Mouse (Mus musculus): ENCODE results near the gene 1500009C09Rik. TPM values are rescaled to one million over a fixed set of nuclear protein-coding genes. Genes with fewer than 3 reads are reported as not detected.

The 1500009C09Rik gene
- polyA plus RNA-seq, 1 experiment from 2014 or later: not detected

Other genes with a start within 250 kb of the 1500009C09Rik start
- 26.7 and 27.5 TPM in 2 replicates for gene Desi1, start 218.5 kb upstream of the 1500009C09Rik start, polyA plus RNA-seq (2016; fragmentation: Nextera tagmentation; extraction: Ambion mirVana)
- 217 and 292 TPM in 2 replicates for gene Snu13, start 204.8 kb upstream of the 1500009C09Rik start, polyA plus RNA-seq (2016; fragmentation: Nextera tagmentation; extraction: Ambion mirVana)
- not detected in 2 replicates for gene 4930407I10Rik, start 193.2 kb upstream of the 1500009C09Rik start, polyA plus RNA-seq (2016; fragmentation: Nextera tagmentation; extraction: Ambion mirVana)
- gene Mei1, start 182.4 kb upstream of the 1500009C09Rik start, polyA plus RNA-seq (2016; fragmentation: Nextera tagmentation; extraction: Ambion mirVana): 0.05 TPM in 1 of 2 replicates, not detected in the other
- gene Ccdc134, start 124.5 kb upstream of the 1500009C09Rik start, polyA plus RNA-seq (2016; fragmentation: Nextera tagmentation; extraction: Ambion mirVana): 13.5 and 19.4 TPM in 2 replicates
- gene Srebf2, start 105.2 kb upstream of the 1500009C09Rik start, polyA plus RNA-seq (2016; fragmentation: Nextera tagmentation; extraction: Ambion mirVana): 129 and 133 TPM in 2 replicates
- gene Shisa8, start 39.6 kb upstream of the 1500009C09Rik start, polyA plus RNA-seq (2016; fragmentation: Nextera tagmentation; extraction: Ambion mirVana): 0.11 and 0.13 TPM in 2 replicates
- gene Tnfrsf13c, start 28.0 kb upstream of the 1500009C09Rik start, polyA plus RNA-seq (2016; fragmentation: Nextera tagmentation; extraction: Ambion mirVana): 0.20 TPM in 1 of 2 replicates, not detected in the other
- 58.1 and 66.3 TPM in 2 replicates for gene Cenpm, start 7.6 kb upstream of the 1500009C09Rik start, polyA plus RNA-seq (2016; fragmentation: Nextera tagmentation; extraction: Ambion mirVana)
- 3.7 and 14.0 TPM in 2 replicates for gene Sept3, start 22.5 kb downstream of the 1500009C09Rik start, polyA plus RNA-seq (2016; fragmentation: Nextera tagmentation; extraction: Ambion mirVana)
- gene Wbp2nl, start 46.6 kb downstream of the 1500009C09Rik start, polyA plus RNA-seq (2016; fragmentation: Nextera tagmentation; extraction: Ambion mirVana): 0.28 and 0.65 TPM in 2 replicates
- gene Naga, start 86.5 kb downstream of the 1500009C09Rik start, polyA plus RNA-seq (2016; fragmentation: Nextera tagmentation; extraction: Ambion mirVana): 28.4 and 32.3 TPM in 2 replicates
- gene Pheta2, start 86.5 kb downstream of the 1500009C09Rik start, polyA plus RNA-seq (2016; fragmentation: Nextera tagmentation; extraction: Ambion mirVana): 11.1 and 12.0 TPM in 2 replicates
- 294 and 304 TPM in 2 replicates for gene Smdt1, start 86.6 kb downstream of the 1500009C09Rik start, polyA plus RNA-seq (2016; fragmentation: Nextera tagmentation; extraction: Ambion mirVana)
- gene Ndufa6, start 101.9 kb downstream of the 1500009C09Rik start, polyA plus RNA-seq (2016; fragmentation: Nextera tagmentation; extraction: Ambion mirVana): 351 and 390 TPM in 2 replicates
- gene Cyp2d22, start 127.9 kb downstream of the 1500009C09Rik start, polyA plus RNA-seq (2016; fragmentation: Nextera tagmentation; extraction: Ambion mirVana): 3.2 and 3.9 TPM in 2 replicates
- gene Cyp2d11, start 141.6 kb downstream of the 1500009C09Rik start, polyA plus RNA-seq (2016; fragmentation: Nextera tagmentation; extraction: Ambion mirVana): not detected in 2 replicates
- 0.75 TPM in 1 of 2 replicates, not detected in the other for gene Cyp2d10, start 154.8 kb downstream of the 1500009C09Rik start, polyA plus RNA-seq (2016; fragmentation: Nextera tagmentation; extraction: Ambion mirVana)
- gene Cyp2d9, start 181.0 kb downstream of the 1500009C09Rik start, polyA plus RNA-seq (2016; fragmentation: Nextera tagmentation; extraction: Ambion mirVana): not detected in 2 replicates

Data from heart, embryonic 10.5 days (tissue).